Mouse (Mus musculus): Measurements from ENCODE around the gene Lysmd1. TPM values are rescaled to one million over a fixed set of nuclear protein-coding genes. Genes with fewer than 3 reads are reported as not detected.

Gene Lysmd1
- total RNA-seq, 1 experiment from 2014 or later: 5.7 TPM

DNA sequence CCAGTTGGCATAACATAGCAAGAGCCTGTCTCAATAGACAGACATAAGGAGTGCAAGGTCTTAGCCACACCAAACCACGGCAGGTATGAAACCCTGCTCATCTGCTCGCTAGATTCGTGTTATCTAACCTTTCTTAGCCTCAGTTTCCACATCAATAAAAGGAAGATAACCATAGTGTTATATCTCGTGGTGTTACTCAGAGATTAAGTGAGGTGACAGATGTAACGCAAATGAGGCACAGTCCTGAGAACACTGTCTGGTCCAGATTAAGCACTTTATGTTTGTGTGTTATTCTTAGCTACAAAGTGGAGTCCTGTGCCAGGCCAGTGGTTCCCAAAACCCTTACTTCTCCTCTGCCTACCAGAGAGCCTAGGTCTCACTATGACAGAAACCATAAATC is 31.0 kb downstream of the Lysmd1 start:
- no peak for ATAC-seq (replicated peaks; ENCODE audit: insufficient number of reproducible peaks, low FRiP score, low TSS enrichment, poor library complexity, severe bottlenecking)

DNA sequence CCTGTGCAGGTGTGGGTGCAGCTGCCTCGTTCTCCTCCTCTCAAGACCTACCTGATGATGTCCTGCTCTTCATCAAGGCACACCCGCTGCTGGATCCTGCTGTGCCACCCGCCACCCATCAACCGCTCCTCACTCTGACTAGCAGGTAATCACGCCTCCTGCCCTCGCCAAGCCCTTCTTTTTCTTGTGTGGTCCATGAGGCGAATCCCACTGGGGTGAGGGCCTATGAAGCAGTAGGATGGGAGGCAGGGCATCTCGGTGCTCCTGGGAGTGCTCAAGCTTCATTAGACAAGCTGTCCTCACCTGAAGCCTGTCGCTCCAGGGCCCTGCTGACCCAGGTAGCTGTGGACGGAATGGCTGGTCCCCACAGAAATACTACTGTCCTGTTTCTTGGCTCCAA is 36.1 kb downstream of the Lysmd1 start:
- no peak for ATAC-seq (replicated peaks; ENCODE audit: insufficient number of reproducible peaks, low FRiP score, low TSS enrichment, poor library complexity, severe bottlenecking)

DNA sequence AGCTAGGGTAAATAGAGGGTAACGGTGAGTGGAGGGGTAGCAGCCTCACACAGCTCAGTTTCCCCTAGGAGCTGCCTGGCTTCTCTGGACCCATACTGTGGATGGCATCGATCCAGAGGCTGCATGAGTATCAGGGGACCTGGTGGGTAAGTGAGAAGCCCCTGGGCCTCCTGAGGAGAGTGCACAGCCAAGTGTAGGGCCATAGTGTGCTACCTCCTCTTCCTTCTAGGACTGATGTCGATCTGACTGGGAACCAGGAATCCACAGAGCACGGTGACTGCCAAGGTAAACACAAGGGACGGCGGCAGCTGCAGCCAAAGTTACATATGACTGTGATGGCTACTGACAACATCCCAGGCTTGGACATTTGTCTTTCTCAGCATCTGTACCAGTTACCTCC is 37.2 kb downstream of the Lysmd1 start:
- ATAC-seq (replicated peaks; ENCODE audit: insufficient number of reproducible peaks, low FRiP score, low TSS enrichment, poor library complexity, severe bottlenecking): no peak

DNA sequence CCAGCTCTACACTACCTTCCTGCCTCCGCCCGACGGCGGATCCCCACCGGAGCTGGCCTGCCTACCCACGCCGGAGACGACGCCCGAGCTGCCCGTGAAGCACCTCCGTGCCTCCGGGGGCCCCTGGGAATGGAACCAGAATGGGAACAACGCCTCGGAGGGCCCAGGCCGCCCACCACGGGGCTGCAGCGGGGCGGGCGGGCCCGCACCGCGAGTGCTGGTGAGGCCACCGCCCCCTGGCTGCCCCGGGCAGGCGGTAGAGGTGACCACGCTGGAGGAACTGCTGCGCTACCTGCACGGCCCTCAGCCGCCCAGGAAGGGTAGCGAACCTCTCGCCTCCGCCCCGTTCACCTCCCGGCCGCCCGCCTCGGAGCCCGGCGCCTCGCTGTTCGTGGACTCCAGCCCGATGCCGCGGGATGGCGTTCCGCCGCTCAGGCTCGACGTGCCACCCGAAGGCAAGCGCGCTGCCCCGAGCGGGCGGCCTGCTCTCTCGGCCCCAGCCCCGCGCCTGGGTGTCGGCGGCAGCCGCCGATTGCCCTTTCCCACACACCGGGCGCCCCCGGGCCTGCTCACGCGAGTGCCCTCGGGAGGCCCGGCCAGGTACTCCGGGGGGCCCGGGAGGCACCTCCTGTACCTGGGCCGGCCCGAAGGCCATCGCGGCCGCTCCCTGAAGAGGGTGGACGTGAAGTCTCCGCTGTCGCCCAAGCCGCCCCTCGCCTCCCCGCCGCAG is 38.8 kb downstream of the Lysmd1 start:
- ATAC-seq (replicated peaks; ENCODE audit: insufficient number of reproducible peaks, low FRiP score, low TSS enrichment, poor library complexity, severe bottlenecking): no peak

DNA sequence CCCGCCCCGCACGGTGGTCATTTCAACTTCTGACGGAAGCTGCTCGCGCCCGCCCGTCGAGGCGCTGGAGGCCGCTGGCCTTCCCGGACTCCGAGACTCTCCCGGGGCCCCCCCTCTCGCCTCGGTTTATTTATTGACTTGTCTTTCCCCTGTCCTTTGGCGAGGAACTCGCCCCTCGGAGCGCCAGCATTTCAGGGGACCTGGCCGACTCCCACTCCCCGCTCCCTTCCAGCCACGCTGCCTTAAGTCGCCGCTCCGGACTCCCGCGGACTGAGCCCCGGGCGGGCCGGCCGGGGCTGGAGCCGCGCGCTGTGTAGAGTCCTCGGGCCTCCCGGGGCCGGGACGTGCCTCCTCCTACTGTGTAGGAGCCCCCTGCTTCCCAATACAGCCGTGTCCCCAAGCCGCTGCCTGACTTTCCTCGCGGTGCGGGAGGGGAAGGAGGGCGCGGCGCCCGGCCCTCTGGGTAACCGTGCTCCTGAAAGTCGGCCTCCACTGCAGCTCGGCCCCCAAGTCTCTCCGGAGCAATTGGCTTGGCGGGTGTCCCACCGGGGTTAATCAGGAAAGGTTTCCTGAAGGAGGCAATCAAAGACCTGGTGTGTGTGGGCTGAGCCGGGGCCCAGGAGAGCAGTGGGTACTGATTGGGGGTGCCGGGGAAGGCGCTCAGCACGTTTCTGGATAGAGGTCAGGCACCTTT is 39.5 kb downstream of the Lysmd1 start:
- ATAC-seq (replicated peaks; ENCODE audit: insufficient number of reproducible peaks, low FRiP score, low TSS enrichment, poor library complexity, severe bottlenecking): no peak

DNA sequence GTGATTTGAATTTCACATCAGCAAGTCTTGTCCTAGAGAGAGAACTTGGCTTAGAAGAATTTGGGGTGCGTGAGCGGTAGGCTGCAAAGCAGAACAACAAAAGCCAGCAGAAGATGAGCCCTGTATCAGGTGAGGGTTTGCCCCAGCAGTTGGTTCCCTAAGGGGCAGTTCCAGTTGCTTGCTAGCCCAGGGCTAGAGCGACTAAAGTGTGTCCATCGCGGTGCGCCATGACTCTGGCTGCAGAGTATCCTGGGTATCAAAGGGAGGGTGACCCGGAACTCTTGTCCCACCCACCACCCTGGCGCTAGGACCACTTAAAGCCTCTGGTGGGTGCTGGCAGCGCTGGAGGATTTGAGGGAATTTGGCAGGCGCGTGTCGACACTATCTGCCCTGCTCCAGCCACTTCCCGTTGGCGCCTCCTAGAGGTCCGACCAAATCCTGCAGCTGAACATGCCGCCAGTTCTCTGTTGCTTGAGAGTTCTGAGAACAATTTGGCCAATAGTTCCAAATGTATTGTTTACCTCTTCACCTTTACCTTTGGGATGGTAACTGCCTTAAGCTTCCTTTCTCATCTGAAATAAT is 40.2 kb downstream of the Lysmd1 start:
- peak; percentile 88 for ATAC-seq (replicated peaks; ENCODE audit: insufficient number of reproducible peaks, low FRiP score, low TSS enrichment, poor library complexity, severe bottlenecking)

DNA sequence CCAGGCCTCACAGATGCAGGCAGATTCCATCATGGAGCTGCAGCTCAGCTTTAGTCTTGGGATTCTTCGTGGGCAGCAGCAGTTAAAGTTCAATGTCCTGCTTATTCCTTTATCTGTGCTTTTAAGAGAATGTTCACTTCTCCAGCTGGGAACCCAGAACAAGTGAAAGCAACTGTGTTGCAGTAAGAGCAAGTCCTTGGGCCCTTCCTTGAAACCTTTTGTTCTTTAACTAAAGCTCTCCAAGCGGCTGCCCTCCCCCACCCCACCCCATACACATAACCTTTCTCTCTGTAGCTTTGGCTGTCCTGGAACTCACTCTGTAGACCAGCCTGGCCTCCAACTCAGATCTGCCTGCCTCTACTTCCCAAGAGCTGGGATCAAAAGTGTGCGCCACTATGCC is 42.6 kb downstream of the Lysmd1 start:
- ATAC-seq (replicated peaks; ENCODE audit: insufficient number of reproducible peaks, low FRiP score, low TSS enrichment, poor library complexity, severe bottlenecking): no peak

DNA sequence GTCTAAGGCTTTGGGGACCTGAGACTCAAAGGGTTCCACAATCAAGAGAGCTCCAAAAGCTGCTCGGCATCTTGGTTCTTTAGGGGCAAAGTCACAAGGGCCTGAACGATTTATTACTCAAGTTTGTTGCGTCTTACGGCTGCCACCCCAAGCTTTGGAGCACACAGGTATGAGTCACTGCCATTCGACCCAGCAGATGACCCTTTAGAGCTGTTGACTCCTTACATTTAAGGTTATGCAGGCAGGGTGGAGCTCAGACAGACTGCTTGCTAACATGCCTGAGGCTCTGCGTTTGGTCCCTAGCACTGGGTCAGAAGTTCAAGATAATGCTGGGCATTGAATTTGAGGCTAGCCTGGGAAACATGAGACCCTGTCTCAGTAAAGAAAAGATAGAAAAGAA is 43.7 kb downstream of the Lysmd1 start:
- ATAC-seq (replicated peaks; ENCODE audit: insufficient number of reproducible peaks, low FRiP score, low TSS enrichment, poor library complexity, severe bottlenecking): no peak

DNA sequence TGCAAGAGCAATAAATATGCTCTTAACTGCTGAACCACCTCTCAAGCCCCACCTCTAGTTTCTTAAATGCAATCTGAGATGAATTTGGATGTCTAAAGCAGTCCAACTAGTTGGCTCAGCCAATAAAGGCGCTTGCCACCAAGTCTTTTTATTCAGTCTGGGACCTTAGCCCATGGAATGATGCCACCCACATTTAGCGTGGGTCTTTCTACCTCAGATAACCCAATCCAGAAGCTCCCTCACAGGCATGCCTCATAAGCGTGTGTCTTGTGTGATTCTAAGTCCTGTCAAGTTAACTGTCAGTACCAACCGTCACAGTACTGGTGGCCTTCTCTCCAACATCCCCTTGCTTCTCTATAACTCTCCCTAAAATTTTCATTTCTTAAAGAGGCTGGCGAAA is 45.1 kb downstream of the Lysmd1 start:
- ATAC-seq (replicated peaks; ENCODE audit: insufficient number of reproducible peaks, low FRiP score, low TSS enrichment, poor library complexity, severe bottlenecking): no peak

DNA sequence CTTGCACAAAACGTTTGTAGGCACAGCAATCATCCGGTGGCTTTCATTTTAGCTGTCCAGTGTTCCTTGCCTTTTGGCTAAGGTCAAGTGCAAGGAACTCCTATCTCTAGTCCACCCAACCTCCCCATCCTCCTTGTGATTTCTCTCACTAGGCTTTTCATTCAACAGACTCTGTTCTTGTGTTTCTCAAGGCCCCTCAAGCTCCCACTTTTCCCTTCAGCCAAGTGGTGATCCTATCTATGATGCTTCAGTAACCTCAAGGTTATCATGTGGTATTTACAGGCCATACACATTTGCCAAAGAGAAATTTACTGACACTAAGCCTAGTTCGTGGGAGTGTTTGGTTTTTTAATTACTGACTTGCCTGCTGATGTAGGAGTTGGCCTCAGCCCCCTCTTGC is 46.0 kb downstream of the Lysmd1 start:
- no peak for ATAC-seq (replicated peaks; ENCODE audit: insufficient number of reproducible peaks, low FRiP score, low TSS enrichment, poor library complexity, severe bottlenecking)

DNA sequence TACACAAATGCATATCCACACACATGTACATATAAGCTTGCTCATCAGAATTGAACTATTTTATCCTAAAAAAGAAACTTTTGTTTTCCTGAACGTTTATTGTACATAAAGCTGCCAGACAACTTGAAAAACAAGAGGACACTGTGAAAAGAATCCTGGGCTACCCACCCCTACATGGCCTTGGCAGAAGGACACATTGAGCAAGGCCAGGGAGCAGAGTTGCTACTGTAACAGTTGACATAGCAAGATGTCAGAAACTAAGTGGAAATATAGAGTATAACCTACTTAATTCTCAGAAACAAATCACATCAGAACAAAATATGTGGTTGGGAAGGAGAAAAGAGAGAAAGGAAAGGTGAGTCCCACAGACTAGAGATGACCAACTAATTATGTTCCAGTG is 48.0 kb downstream of the Lysmd1 start:
- ATAC-seq (replicated peaks; ENCODE audit: insufficient number of reproducible peaks, low FRiP score, low TSS enrichment, poor library complexity, severe bottlenecking): no peak

DNA sequence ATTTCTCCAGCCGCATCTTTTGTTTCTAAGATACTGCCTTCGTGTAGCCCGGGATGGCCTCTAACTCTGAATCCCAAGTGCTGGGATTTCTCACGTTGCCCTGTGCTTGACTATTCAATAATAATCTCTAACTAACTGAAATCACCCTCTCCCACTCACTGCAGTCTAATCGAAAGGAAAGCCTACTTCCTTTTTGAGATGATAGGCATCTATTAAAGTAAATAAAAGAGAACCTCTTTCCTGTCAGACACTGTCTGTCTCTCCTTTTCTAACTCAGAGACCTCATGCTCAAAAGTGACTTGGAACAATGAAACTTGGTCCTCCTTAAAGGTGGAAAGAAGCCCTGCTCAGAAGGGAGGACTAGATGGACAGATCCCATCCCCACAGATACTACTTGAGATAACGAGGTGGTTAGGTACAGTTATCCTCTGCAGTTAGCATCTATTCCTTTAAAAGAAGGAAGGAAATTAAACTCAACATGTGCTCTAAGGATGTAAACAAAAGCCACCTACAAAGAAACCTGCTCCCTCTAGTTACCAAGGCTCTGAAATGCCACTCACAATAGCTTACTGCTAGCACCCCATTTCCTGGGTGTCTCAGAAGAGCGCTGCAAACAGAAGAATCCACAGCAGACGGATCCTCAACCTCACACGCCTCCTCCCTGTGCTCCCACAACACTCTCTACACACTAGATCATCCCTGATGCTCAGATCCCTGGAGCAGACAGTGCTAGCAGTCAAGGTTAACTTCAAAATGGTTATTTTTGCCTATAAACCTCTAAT is 51.1 kb downstream of the Lysmd1 start:
- no peak for ATAC-seq (replicated peaks; ENCODE audit: insufficient number of reproducible peaks, low FRiP score, low TSS enrichment, poor library complexity, severe bottlenecking)

DNA sequence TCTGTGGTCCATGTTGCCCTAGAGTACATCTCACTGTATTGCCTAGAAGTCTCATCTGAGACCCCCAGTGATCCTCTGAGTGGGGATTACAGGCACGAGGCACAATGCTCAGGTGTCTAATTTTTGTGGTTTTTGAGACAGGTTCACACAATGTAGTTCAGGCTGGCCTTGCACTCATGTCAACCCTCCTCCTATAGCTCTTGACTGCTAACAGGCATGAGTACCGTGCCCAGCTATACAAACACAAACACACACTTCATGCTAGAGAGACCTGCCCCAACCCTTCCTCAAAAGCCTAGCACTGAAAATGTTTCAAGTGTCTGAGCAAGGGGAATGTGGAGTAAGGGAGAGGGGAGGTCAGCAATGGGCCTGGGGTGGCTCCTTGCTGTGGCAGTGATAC is 52.2 kb downstream of the Lysmd1 start:
- no peak for ATAC-seq (replicated peaks; ENCODE audit: insufficient number of reproducible peaks, low FRiP score, low TSS enrichment, poor library complexity, severe bottlenecking)

DNA sequence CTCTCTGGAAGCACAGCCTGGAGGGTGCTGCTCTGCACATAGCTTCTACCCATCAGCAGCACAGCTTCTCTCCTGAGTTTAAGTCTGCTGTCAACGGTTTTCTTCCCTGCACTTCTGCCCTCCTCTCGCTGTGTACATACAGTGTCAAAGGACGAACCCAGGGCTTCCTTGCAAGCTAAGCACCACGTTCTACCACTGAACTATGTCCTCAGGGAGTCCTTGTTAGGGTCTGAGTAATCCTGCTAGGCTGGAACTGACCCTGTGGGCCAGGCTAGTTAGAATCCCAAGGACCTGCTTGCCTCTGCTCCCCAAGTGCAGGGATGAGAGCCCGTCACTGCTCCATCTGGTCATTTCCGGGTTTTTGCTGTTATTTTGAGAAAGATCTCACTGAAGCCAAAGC is 53.0 kb downstream of the Lysmd1 start:
- ATAC-seq (replicated peaks; ENCODE audit: insufficient number of reproducible peaks, low FRiP score, low TSS enrichment, poor library complexity, severe bottlenecking): no peak

Other genes with a start within 250 kb of the Lysmd1 start
- gene Psmb4, start 247.1 kb upstream of the Lysmd1 start, total RNA-seq (2017): 162 to 242 TPM (median 193 TPM) in 3 replicates
- 8.9 to 16.0 TPM (median 14.1 TPM) in 3 replicates for gene Selenbp1, start 201.0 kb upstream of the Lysmd1 start, total RNA-seq (2017)
- gene Rfx5, start 180.0 kb upstream of the Lysmd1 start, total RNA-seq (2017): 13.9 to 19.6 TPM (median 17.9 TPM) in 3 replicates
- 25.2 to 29.9 TPM (median 27.2 TPM) in 3 replicates for gene Pi4kb, start 159.4 kb upstream of the Lysmd1 start, total RNA-seq (2017)
- 17.3 to 33.2 TPM (median 29.2 TPM) in 3 replicates for gene Zfp687, start 118.6 kb upstream of the Lysmd1 start, total RNA-seq (2017)
- gene Psmd4, start 91.5 kb upstream of the Lysmd1 start, total RNA-seq (2017): 201 to 282 TPM (median 263 TPM) in 3 replicates
- gene Pip5k1a, start 27.2 kb upstream of the Lysmd1 start, total RNA-seq (2017): 12.2 to 29.3 TPM (median 16.7 TPM) in 3 replicates
- 43.2 to 86.5 TPM (median 55.3 TPM) in 3 replicates for gene Vps72, start 23.1 kb upstream of the Lysmd1 start, total RNA-seq (2017)
- not detected in 3 replicates for gene Tmod4, start 9.6 kb upstream of the Lysmd1 start, total RNA-seq (2017)
- 65.3 to 128 TPM (median 82.5 TPM) in 3 replicates for gene Scnm1, start 77 bp upstream of the Lysmd1 start, total RNA-seq (2017)
- gene Tnfaip8l2, start 8.3 kb downstream of the Lysmd1 start, total RNA-seq (2017): 63.2 to 73.9 TPM (median 73.1 TPM) in 3 replicates
- gene Sema6c, start 26.4 kb downstream of the Lysmd1 start, total RNA-seq (2017): not detected in 3 replicates
- gene Gabpb2, start 83.8 kb downstream of the Lysmd1 start, total RNA-seq (2017): 87.0 to 129 TPM (median 91.1 TPM) in 3 replicates
- 122 to 191 TPM (median 182 TPM) in 3 replicates for gene Cdc42se1, start 94.6 kb downstream of the Lysmd1 start, total RNA-seq (2017)
- gene Mllt11, start 98.1 kb downstream of the Lysmd1 start, total RNA-seq (2017): 6.2 to 18.2 TPM (median 9.1 TPM) in 3 replicates
- not detected in 3 replicates for gene Gm128, start 107.5 kb downstream of the Lysmd1 start, total RNA-seq (2017)
- not detected in 3 replicates for gene Bnipl, start 117.1 kb downstream of the Lysmd1 start, total RNA-seq (2017)
- 21.6 to 32.4 TPM (median 30.4 TPM) in 3 replicates for gene Mindy1, start 147.3 kb downstream of the Lysmd1 start, total RNA-seq (2017)
- gene Prune1, start 148.0 kb downstream of the Lysmd1 start, total RNA-seq (2017): 8.1 to 16.9 TPM (median 8.6 TPM) in 3 replicates
- gene Anxa9, start 173.1 kb downstream of the Lysmd1 start, total RNA-seq (2017): 0.64 to 1.9 TPM (median 0.78 TPM) in 3 replicates
- gene Cers2, start 180.7 kb downstream of the Lysmd1 start, total RNA-seq (2017): 125 to 137 TPM (median 130 TPM) in 3 replicates
- 21.0 to 33.6 TPM (median 22.6 TPM) in 3 replicates for gene Setdb1, start 223.1 kb downstream of the Lysmd1 start, total RNA-seq (2017)

All from monocyte, adult 5-6 weeks (primary cell).